Mouse (Mus musculus): Measurements from ENCODE around the gene Nckap5l. TPM values are rescaled to one million over a fixed set of nuclear protein-coding genes. Genes with fewer than 3 reads are reported as not detected.
"Not testable (repeated sequence)": the region's sequence is repeated elsewhere in the genome, so short reads cannot be mapped to it uniquely, and the experiment has no call there.

The Nckap5l gene
- polyA plus RNA-seq, 1 experiment from 2014 or later = 9.3 TPM

DNA sequence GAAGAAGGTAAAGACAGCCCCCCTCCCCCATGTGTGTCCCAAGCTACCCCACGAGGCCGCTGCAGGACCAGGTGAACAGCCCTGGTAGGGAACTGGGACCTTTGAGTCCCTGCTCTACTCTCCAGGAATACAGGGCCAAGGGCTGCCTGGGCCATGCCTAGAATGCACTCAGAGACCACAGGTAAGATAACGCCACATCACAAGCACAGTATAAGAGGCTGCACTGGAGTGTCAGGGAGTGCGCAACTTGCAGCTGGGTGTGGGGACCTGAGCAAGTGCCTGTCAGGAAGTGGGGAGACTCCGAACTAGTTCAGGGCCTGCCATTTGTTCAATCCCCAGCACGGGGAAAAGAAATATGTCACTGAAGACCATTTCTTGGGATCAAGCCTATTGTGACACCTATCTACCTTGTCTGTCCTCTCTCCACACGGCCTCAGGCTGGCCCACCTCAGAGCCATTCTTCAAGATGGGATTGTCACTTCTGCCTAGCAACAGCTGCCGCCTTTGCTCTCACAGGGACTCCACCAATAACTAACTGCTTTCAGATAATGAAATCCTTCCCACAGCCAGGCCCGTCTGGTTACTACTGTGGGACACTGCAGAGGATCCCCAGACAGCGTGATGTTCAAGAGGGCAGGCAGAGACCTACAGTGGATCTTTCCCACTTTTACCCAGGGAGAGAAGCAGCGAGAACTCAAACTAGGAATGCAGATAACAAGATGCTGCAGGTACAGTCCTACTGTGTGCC is 4.2 kb downstream of the Nckap5l start:
- 78% methylated on average over 11 of the region's 11 CpGs for WGBS
- Histone ChIP-seq H3K27ac (ENCODE audit: low read length) (no peak overlapping the region), H3K4me3 (ENCODE audit: low read length) (no peak overlapping the region), H3K27me3 (ENCODE audit: insufficient read depth, low read length) (no peaks in the 10 kb centered on the region), H3K9ac (replicated peaks; ENCODE audit: low read length) (no peak overlapping the region), H3K36me3 (ENCODE audit: insufficient read depth, low read length) (no peaks in the 10 kb centered on the region), H3K9me3 (ENCODE audit: low read length) (no peaks in the 10 kb centered on the region), H3K4me2 (replicated peaks; ENCODE audit: low read depth, low read length) (no peak overlapping the region), H3K4me1 (ENCODE audit: insufficient read depth, low read length) (peaks cover 37% of the 10 kb centered on the region)
- ATAC-seq (ENCODE audit: low FRiP score, low TSS enrichment) = no peak

DNA sequence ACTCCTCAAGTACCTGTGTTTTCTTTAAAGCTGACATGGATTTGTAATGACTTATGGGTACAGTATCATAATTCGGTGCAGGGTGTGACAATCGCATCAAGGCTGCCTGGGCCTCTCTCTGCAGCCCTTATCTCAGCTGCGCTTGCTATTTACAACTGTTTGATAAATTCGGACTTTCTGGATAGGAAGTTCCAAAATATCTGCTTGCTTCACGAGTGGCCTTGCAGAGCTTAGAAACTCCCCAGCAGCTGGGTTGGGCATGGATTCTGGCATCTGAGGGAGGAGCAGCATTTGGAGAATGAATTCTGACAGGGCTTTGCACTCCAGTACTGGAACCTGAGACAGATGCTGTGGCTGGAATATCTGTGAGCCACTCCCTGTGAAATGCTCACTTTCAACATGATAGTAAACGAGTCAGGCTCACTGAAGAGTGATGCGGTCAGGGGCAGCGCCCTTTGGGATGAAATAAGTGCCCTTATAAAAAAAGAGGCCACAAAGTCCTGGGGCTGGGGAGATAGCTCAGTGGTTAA is 7.7 kb downstream of the Nckap5l start:
- WGBS = 55% methylated on average over 8 of the region's 8 CpGs
- H3K9me3 ChIP-seq (ENCODE audit: low read length) = no peaks in the 10 kb centered on the region
- peaks cover 19% of the 10 kb centered on the region for H3K4me1 ChIP-seq (ENCODE audit: insufficient read depth, low read length)
- no peak overlapping the region for H3K4me3 ChIP-seq (ENCODE audit: low read length)
- no peaks in the 10 kb centered on the region for H3K27me3 ChIP-seq (ENCODE audit: insufficient read depth, low read length)
- no peaks in the 10 kb centered on the region; the same call in 1 of the 2 replicates for H3K36me3 ChIP-seq (ENCODE audit: insufficient read depth, low read length)
- no peak overlapping the region; the same call in 1 of the 2 replicates for H3K9ac ChIP-seq (replicated peaks; ENCODE audit: low read length)
- no peak overlapping the region for H3K4me2 ChIP-seq (replicated peaks; ENCODE audit: low read depth, low read length)
- ATAC-seq (ENCODE audit: low FRiP score, low TSS enrichment) = no peak
- H3K27ac ChIP-seq (ENCODE audit: low read length) = peak overlapping the region; percentile 47

DNA sequence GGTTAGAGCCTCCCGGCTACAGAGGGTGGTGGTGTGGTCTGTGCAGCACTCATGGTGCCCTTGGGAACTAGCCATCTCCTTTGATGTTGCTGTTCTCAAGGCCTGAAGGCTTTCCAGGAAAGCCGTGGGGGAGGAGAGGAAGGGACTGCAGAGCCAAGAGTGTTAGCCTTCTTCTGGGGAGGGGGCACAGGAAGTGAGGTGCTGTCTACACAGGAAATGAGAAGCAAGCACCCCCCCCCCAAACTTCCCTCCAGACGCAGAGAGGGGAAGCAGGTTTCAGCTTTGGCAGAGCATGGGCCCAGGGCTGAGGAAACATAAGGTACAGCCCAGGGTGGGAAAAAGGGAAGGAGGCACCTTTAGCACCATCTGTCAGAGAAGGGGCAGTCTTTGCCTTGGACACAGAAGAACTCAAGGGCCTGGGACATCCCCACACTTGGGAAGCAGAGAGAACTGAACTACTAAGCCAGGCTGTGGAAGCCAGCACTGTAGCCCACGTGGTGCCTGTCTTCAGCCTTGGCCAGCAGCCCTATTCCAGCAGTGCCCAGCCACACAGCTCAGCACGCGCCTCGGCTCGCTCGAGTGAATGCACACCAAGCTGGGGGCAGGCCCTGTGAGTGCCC is 8.3 kb downstream of the Nckap5l start:
- Histone ChIP-seq H3K27ac (ENCODE audit: low read length) (peak overlapping the region; percentile 47), H3K4me1 (ENCODE audit: insufficient read depth, low read length) (peaks cover 19% of the 10 kb centered on the region), H3K9ac (replicated peaks; ENCODE audit: low read length) (no peak overlapping the region; the same call in 1 of the 2 replicates), H3K4me2 (replicated peaks; ENCODE audit: low read depth, low read length) (no peak overlapping the region), H3K36me3 (ENCODE audit: insufficient read depth, low read length) (no peaks in the 10 kb centered on the region; the same call in 1 of the 2 replicates), H3K27me3 (ENCODE audit: insufficient read depth, low read length) (no peaks in the 10 kb centered on the region), H3K4me3 (ENCODE audit: low read length) (no peak overlapping the region), H3K9me3 (ENCODE audit: low read length) (no peaks in the 10 kb centered on the region)
- peak; percentile 64 for ATAC-seq (ENCODE audit: low FRiP score, low TSS enrichment)
- WGBS = 39% methylated on average over 9 of the region's 9 CpGs

DNA sequence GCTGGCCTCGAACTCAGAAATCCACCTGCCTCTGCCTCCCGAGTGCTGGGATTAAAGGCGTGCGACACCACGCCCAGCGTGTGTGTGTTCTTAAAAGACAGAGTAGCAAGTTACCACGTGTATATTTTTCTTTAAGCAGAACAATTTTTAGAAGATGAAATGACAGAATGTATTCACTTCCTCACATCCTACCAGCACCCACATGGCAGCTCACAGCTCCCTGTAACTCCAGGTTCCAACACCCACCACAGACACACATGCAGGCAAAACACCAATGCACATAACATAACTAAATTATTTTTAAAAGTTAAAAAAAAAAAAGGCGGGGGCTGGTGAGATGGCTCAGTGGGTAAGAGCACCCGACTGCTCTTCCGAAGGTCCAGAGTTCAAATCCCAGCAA is 11.4 kb downstream of the Nckap5l start:
- H3K4me3 ChIP-seq (ENCODE audit: low read length); H3K9ac ChIP-seq (replicated peaks; ENCODE audit: low read length); H3K27me3 ChIP-seq (ENCODE audit: insufficient read depth, low read length); H3K27ac ChIP-seq (ENCODE audit: low read length); H3K9me3 ChIP-seq (ENCODE audit: low read length); ATAC-seq (ENCODE audit: low FRiP score, low TSS enrichment); H3K4me2 ChIP-seq (replicated peaks; ENCODE audit: low read depth, low read length); H3K36me3 ChIP-seq (ENCODE audit: insufficient read depth, low read length): not testable (repeated sequence)
- 94% methylated on average over 10 of the region's 10 CpGs for WGBS
- peaks cover 33% of the 10 kb centered on the region for H3K4me1 ChIP-seq (ENCODE audit: insufficient read depth, low read length)

DNA sequence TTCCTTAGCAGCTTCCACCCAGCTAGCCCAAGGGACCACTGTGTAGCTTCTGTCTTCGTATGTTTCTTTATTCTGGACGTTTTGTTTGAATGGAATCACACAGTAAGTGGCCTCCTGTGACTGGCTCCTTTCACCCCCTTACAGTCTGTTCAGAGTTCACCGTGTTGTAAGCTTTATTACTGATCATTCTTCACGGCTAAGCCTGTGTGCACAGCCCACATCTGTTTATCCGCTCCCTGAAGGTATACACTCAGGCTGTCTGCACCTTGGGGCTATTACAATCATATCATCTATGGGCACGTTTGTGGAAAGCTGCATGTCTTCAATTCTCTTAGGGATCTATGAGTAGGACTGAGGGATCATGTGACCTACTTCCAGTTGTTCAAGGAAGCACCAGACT is 12.0 kb downstream of the Nckap5l start:
- H3K4me2 ChIP-seq (replicated peaks; ENCODE audit: low read depth, low read length) = no peak overlapping the region
- WGBS = 59% methylated on average over 6 of the region's 6 CpGs
- ATAC-seq (ENCODE audit: low FRiP score, low TSS enrichment) = no peak
- no peaks in the 10 kb centered on the region for H3K9me3 ChIP-seq (ENCODE audit: low read length)
- no peaks in the 10 kb centered on the region; the same call in 1 of the 2 replicates for H3K36me3 ChIP-seq (ENCODE audit: insufficient read depth, low read length)
- no peak overlapping the region for H3K27ac ChIP-seq (ENCODE audit: low read length)
- peaks cover 39% of the 10 kb centered on the region for H3K4me1 ChIP-seq (ENCODE audit: insufficient read depth, low read length)
- no peak overlapping the region for H3K4me3 ChIP-seq (ENCODE audit: low read length)
- no peaks in the 10 kb centered on the region for H3K27me3 ChIP-seq (ENCODE audit: insufficient read depth, low read length)
- H3K9ac ChIP-seq (replicated peaks; ENCODE audit: low read length) = no peak overlapping the region

DNA sequence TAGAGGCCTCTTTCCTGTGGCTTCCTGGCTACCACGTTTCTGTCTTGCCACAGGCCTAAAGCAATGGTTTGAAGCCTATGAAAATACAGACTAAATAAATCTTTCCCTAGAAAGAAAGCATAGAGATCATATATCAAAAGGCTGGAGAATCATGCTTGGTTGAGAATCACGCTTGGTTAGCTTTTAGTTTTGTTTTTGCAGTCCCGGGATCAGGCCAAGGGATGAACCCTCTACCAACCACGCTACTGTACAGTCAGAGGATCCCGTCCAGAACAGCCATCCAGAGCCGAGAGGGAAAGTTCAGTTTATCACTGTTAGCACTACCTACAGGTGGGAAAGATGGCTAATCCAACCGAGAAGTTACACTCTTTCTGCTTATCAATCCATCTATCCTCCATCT is 15.2 kb downstream of the Nckap5l start:
- H3K9me3 ChIP-seq (ENCODE audit: low read length) = no peaks in the 10 kb centered on the region
- WGBS = 20% methylated on average over 7 of the region's 7 CpGs
- H3K27ac ChIP-seq (ENCODE audit: low read length) = no peak overlapping the region
- no peak overlapping the region for H3K9ac ChIP-seq (replicated peaks; ENCODE audit: low read length)
- no peaks in the 10 kb centered on the region for H3K27me3 ChIP-seq (ENCODE audit: insufficient read depth, low read length)
- H3K4me3 ChIP-seq (ENCODE audit: low read length) = no peak overlapping the region
- H3K4me1 ChIP-seq (ENCODE audit: insufficient read depth, low read length) = peaks cover 46% of the 10 kb centered on the region
- H3K4me2 ChIP-seq (replicated peaks; ENCODE audit: low read depth, low read length) = no peak overlapping the region
- ATAC-seq (ENCODE audit: low FRiP score, low TSS enrichment) = no peak
- no peaks in the 10 kb centered on the region; the same call in 1 of the 2 replicates for H3K36me3 ChIP-seq (ENCODE audit: insufficient read depth, low read length)

DNA sequence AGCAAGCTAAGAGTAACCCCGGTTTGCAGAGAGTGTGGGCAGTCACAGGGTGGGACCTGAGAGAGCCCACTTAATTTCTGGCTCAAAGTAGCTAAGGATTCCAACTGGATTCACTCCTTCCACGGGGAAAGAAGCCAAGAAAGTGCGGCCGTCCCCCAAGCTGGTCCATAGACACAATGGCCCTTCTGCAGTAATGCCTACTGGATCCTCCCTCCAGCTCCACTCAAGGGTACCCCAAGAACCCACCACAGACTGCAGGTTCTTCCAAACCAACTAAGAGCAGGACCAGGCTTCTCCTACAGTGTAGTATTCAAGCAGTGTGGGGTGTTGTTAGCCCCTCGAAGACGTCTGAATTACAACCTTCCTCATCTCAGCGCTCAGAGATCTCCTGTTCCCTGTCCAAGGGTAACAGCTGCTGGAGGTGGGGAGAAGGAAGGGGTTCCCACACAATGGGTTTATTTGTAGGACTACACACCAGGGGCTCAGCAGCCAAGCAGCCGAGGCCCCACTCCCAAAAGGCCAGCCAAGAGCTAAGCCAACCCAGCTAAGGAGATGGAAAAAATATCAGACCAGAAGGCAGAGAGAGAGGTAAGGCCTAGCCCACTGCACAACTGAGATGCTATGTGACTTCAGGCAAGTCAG is 16.6 kb downstream of the Nckap5l start:
- Histone ChIP-seq H3K4me2 (replicated peaks; ENCODE audit: low read depth, low read length) (no peak overlapping the region), H3K27ac (ENCODE audit: low read length) (peak overlapping the region; percentile 66), H3K4me3 (ENCODE audit: low read length) (no peak overlapping the region), H3K9me3 (ENCODE audit: low read length) (no peaks in the 10 kb centered on the region), H3K36me3 (ENCODE audit: insufficient read depth, low read length) (no peaks in the 10 kb centered on the region; the same call in 1 of the 2 replicates), H3K27me3 (ENCODE audit: insufficient read depth, low read length) (no peaks in the 10 kb centered on the region), H3K4me1 (ENCODE audit: insufficient read depth, low read length) (peaks cover 60% of the 10 kb centered on the region), H3K9ac (replicated peaks; ENCODE audit: low read length) (no peak overlapping the region)
- 55% methylated on average over 8 of the region's 8 CpGs for WGBS
- no peak for ATAC-seq (ENCODE audit: low FRiP score, low TSS enrichment)

DNA sequence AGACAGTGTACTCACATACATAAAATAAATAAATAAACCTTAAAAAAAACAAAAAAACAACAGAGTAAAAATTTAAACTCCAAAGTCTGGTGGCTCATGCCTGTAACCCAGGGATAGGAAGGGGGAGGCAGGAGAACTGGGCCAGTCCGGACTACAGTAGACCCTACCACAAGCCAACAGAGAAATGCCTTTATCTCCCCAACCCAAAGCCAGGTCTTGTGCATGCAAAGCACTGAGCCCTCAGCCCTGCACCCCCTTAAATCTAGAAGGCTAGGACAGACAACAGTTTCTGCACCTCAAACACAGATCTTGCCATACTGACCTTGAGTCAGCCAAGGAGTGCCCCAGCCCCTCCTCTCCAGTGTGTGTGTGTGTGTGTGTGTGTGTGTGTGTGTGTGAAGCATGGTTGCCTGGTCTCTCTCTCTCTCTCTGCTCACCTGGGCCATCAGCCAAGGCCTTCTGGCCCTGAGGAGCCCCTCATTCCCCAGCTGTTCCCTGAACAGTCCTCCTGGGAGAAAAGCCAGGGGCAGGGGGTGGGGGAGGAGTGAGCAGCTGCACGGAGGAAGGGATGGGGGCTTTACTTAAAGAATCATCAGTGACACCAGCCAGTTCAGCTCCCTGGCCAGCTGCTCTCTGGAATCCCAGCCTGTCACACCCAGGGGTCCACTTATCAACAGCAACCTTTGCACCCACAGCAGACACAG is 17.3 kb downstream of the Nckap5l start:
- peak overlapping the region; percentile 66 for H3K27ac ChIP-seq (ENCODE audit: low read length)
- H3K9me3 ChIP-seq (ENCODE audit: low read length) = no peaks in the 10 kb centered on the region
- no peaks in the 10 kb centered on the region for H3K27me3 ChIP-seq (ENCODE audit: insufficient read depth, low read length)
- peaks cover 64% of the 10 kb centered on the region for H3K4me1 ChIP-seq (ENCODE audit: insufficient read depth, low read length)
- no peak overlapping the region for H3K9ac ChIP-seq (replicated peaks; ENCODE audit: low read length)
- H3K4me2 ChIP-seq (replicated peaks; ENCODE audit: low read depth, low read length) = no peak overlapping the region
- H3K4me3 ChIP-seq (ENCODE audit: low read length) = no peak overlapping the region
- no peaks in the 10 kb centered on the region for H3K36me3 ChIP-seq (ENCODE audit: insufficient read depth, low read length)
- ATAC-seq (ENCODE audit: low FRiP score, low TSS enrichment) = peak; percentile 64; the same call in 1 of the 2 replicates
- WGBS = 37% methylated on average over 2 of the region's 2 CpGs

DNA sequence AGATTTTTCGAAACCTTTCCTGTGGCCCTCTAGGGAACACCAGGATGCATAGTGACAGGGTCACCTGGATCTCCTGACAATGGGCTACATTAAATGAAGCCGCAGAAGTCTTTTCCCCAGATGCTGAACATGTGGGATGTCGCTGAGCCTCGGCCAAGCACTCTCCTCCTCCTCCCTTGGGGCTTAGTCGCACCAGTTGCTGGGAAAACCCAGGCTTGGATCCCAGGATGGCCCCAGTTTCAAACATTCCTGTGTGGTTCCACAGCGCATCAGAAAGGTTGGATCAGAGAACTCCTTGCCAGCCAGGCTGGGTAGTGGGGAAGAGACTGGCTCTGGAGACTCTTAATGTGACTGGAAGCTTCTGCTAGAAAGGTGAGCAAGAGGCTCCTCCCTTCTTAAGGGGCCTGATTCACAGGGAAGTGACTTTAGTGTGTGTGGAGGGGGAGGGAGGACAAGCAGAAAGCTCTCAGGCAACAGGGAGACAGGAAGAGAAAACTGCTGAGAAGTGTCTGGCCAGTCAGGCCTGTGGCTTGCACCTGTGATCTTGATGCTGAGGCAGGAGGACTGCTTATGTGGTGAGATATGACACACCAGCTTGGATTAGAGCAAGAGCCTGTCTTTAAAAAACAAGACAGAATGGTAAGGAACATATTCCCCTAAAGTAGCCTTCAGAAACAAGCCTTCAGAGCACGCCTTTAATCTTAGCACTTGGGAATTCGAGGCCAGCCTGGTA is 18.4 kb downstream of the Nckap5l start:
- no peak for ATAC-seq (ENCODE audit: low FRiP score, low TSS enrichment)
- H3K27ac ChIP-seq (ENCODE audit: low read length) = no peak overlapping the region

More for the DNA sequence above, 18.4 kb downstream of the Nckap5l start:
- Histone ChIP-seq H3K27me3 (ENCODE audit: insufficient read depth, low read length) (no peaks in the 10 kb centered on the region), H3K9ac (replicated peaks; ENCODE audit: low read length) (peak overlapping the region; percentile 36), H3K36me3 (ENCODE audit: insufficient read depth, low read length) (no peaks in the 10 kb centered on the region), H3K9me3 (ENCODE audit: low read length) (no peaks in the 10 kb centered on the region), H3K4me2 (replicated peaks; ENCODE audit: low read depth, low read length) (no peak overlapping the region), H3K4me1 (ENCODE audit: insufficient read depth, low read length) (peaks cover 72% of the 10 kb centered on the region), H3K4me3 (ENCODE audit: low read length) (no peak overlapping the region)
- WGBS = 80% methylated on average over 8 of the region's 8 CpGs

All from kidney, embryonic 16.5 days (tissue).